Mouse (Mus musculus) layer of hippocampus, adult 9-11 months (tissue): ENCODE results near the gene Aqp2.

Source experiments
- DNase-seq: peaks from one replicate; pipeline ENCODE4 v3.0.0; 2022

The Aqp2 gene

GRCm38 (mm10) chr15:99578802-99579485 is at the start of gene Aqp2:
TSS of gene Aqp2 (plus strand) at chr15:99579055.
- DNase-seq, result no peak

GRCm38 (mm10) chr15:99531146-99531545 is 47.7 kb upstream of the Aqp2 start:
- DNase-seq, result no peak

GRCm38 (mm10) chr15:99532023-99532422 is 46.8 kb upstream of the Aqp2 start:
- no peak for DNase-seq

- no peak for DNase-seq
Measured at GRCm38 (mm10) chr15:99536889-99537862, 41.7 kb upstream of the Aqp2 start.

GRCm38 (mm10) chr15:99539891-99540290 is 39.0 kb upstream of the Aqp2 start:
- DNase-seq, result no peak

GRCm38 (mm10) chr15:99544047-99544446 is 34.8 kb upstream of the Aqp2 start:
- DNase-seq, result no peak

GRCm38 (mm10) chr15:99546596-99546995 is 32.3 kb upstream of the Aqp2 start:
- no peak for DNase-seq

GRCm38 (mm10) chr15:99547732-99548131 is 31.1 kb upstream of the Aqp2 start:
- no peak for DNase-seq

GRCm38 (mm10) chr15:99549901-99550300 is 29.0 kb upstream of the Aqp2 start:
- no peak for DNase-seq

GRCm38 (mm10) chr15:99553767-99554166 is 25.1 kb upstream of the Aqp2 start:
- DNase-seq, result no peak

- no peak for DNase-seq
Measured at GRCm38 (mm10) chr15:99558947-99559346, 19.9 kb upstream of the Aqp2 start.

- DNase-seq, result no peak
Measured at GRCm38 (mm10) chr15:99560246-99560645, 18.6 kb upstream of the Aqp2 start.

- DNase-seq, result no peak
Measured at GRCm38 (mm10) chr15:99567371-99567770, 11.5 kb upstream of the Aqp2 start.

GRCm38 (mm10) chr15:99568682-99569081 is 10.2 kb upstream of the Aqp2 start:
- DNase-seq, result no peak

- no peak for DNase-seq
Measured at GRCm38 (mm10) chr15:99569123-99569522, 9.7 kb upstream of the Aqp2 start.

- no peak for DNase-seq
Measured at GRCm38 (mm10) chr15:99583463-99584344, 4.8 kb downstream of the Aqp2 start.

- no peak for DNase-seq
Measured at GRCm38 (mm10) chr15:99584407-99585202, 5.8 kb downstream of the Aqp2 start.

- no peak for DNase-seq
Measured at GRCm38 (mm10) chr15:99585741-99586140, 6.9 kb downstream of the Aqp2 start.

- no peak for DNase-seq
Measured at GRCm38 (mm10) chr15:99586525-99586924, 7.7 kb downstream of the Aqp2 start.

GRCm38 (mm10) chr15:99589237-99589636 is 10.4 kb downstream of the Aqp2 start:
- no peak for DNase-seq

- DNase-seq, result no peak
Measured at GRCm38 (mm10) chr15:99589704-99590103, 10.8 kb downstream of the Aqp2 start.
